Mouse (Mus musculus): ENCODE data around the gene Cryl1.
A peak's percentile ranks its signal among the peaks of the same experiment; 100 is the strongest.

Cryl1 gene

DNA sequence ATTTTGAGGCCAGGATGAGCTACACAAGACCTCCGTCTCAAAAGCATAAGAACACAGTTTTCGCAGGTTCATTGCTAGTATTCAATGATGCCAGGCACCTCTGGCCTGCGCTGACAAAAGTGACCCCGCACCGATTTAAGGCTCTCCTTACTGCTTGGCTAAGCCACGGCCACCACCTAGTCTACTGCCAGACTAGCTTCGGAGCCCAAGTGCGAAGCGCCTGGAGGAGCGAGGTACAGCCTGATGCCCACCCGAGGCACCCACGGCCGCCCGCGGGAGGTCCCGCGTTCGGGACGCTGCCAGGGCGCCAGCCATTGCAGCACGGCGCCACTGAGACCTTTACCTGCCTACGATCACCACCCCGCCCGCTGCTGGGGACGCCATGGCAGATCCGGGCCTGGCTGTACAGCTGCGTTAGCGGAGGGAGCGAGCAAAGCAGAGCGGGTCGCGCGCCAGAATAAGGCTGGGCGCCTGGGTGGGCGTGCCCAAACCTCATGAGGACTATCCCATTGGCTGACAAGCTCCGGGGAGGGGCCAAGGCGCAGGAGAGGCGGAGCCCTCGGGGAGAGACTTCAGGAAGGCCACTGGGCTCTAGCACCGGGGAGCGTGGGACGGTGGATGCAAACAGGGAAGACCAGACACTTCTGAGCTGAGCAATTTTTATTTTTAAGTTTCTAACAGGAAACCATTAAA lies at the start of gene Cryl1:
Gene Cryl1, minus strand, starts transcription at position 465 of the 693 bp plus-strand sequence.
- peak; percentile 95 for DNase-seq

DNA sequence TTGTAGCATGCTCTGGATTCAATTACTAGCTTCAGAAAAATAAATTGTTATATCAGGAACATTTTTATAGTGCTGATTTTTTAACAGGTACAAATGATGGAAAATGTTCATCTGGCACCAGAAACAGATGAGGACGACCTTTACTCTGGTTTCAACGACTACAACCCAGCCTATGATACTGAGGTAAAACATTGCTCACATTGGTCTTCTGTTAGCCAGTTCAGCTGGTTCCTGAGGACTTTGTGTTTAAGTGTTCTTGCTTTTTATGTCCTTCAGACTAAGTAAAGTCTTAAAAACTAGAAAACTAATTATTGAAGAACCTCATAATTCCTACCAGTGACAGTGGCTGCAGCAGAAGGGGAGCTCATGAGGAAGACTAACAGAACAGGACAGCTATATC lies 32.1 kb upstream of the Cryl1 start:
- no peak for DNase-seq

DNA sequence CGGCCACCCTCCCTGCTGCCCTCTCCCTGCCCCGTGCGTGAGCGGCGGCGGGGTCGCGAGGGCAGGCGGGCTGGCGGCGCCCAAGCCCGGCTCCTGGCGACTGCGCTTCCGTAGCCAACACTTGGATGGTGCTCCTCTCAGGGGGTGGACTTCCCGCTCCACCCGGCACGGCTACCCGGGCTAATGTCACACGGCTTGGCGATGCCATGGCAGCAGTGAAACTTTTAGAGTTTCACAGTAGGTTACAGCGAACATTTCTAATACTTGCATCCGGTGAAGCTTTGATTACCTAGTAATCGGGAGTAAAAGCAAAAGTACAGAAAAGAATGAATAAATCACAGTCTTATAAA lies 25.9 kb upstream of the Cryl1 start:
- DNase-seq, result no peak

DNA sequence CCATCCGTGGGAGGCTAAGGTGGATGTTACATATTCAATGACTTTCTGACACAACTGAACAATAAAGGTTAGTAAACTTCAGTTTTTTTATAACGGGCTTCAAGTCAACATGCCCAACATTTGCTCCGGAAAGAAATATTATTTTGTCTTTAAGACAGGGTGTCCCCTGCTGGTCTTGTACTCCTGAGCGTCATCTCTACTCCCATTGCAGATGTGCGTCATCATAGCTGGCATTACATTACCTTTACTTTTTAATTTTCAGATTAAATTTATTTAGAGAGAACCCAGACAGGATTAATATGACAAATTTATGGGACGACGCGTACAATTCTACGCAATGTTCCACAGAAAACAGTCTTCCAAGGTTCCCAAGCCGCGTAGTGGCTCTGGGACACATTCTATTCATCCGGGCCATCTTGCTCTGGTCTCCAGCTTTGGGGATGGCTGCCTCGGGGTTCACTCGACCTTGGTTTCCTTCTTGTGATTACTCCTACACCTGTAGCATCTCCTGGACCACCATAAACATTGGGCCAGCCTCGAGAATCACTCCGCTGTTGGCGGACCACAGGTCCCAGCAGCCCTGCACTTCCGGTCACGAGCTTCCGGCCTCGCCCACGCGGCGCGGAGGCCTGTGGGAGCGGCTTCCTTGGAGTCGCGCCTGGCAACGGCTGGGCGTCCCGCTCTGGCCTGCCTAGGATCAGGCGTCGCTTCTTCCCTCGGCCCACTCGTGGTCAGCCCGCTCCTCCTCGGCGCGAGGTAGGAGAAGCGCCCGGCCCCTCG lies 25.3 kb upstream of the Cryl1 start, which contains the start of gene Ift88:
Gene Ift88, plus strand, starts transcription at position 631 of the 780 bp plus-strand sequence.
- DNase-seq, result peak; percentile 93

DNA sequence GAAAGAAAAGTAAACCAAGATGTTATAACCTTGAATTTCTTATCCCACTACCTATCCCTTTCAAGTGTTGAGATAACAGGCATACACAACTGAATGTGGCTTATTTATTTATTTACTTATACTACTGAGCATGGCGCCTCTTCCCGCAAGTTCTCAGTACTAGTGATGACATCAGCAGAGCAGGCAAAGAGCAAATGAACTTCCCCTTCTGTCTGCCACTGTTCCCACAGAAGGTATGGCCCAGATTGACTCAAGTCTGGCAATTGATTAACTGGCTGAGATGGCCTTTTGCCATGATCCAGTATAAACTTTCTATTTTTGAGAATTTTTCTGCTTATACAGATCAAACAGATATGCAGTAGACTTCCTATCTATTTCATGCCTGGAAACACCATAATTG lies 18.9 kb upstream of the Cryl1 start:
- DNase-seq, result no peak

DNA sequence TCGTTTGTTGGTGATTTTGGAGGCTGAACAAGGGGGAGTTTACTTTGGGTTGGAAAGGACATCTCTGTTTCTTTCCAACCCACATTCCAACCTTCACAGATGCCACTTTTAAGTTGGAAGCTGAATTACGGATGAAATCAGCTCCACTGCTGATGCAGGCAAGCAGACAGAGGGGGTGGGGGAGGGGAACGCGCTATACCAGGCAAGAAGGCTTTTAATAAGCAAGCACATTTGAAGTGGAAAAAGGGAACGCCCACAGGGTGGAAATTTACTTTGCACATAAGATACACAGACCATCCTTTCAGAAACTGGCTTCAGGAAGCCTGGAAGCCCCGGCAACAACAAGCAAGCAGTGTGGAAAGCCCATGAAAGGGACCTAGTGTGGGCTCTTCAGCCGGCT lies 13.8 kb upstream of the Cryl1 start:
- DNase-seq, result no peak

DNA sequence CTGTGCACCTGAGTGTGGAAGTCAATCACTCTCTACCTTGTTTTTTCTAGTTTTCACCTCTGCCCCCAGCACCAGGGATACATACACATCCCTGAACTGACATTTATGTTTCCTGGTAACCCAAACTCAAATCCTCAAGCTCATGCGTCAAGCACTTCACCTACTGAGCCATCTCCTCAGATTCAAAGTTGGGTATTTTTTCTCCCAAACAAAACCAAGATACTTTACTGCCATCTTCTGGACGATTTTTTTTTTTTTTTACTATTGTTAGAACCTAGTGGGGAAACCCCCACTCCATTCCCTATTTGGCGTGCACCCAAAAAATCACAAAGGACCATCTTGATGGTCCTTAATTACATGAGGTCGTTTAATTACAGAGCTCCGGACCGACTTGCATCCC lies 10.8 kb upstream of the Cryl1 start:
- DNase-seq, result no peak

DNA sequence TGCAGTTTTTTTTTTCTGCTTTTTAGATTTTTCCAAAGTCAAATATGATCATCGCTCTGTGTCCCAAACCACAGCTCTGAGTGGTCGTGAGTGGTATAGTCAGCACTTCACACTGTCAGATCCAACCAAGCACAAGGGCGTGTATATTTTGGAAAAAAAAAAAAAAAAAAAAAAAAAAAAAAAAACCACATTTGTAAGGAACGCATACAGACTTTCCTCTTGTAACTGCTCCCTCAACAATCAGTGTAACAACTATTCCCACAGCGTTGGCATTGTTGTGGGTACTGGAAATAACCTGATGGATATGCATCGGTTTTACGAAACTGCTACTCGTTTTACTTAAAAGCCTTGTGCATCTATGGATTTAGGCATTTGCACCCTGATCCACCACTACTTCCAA lies 9.8 kb upstream of the Cryl1 start:
- DNase-seq, result no peak

DNA sequence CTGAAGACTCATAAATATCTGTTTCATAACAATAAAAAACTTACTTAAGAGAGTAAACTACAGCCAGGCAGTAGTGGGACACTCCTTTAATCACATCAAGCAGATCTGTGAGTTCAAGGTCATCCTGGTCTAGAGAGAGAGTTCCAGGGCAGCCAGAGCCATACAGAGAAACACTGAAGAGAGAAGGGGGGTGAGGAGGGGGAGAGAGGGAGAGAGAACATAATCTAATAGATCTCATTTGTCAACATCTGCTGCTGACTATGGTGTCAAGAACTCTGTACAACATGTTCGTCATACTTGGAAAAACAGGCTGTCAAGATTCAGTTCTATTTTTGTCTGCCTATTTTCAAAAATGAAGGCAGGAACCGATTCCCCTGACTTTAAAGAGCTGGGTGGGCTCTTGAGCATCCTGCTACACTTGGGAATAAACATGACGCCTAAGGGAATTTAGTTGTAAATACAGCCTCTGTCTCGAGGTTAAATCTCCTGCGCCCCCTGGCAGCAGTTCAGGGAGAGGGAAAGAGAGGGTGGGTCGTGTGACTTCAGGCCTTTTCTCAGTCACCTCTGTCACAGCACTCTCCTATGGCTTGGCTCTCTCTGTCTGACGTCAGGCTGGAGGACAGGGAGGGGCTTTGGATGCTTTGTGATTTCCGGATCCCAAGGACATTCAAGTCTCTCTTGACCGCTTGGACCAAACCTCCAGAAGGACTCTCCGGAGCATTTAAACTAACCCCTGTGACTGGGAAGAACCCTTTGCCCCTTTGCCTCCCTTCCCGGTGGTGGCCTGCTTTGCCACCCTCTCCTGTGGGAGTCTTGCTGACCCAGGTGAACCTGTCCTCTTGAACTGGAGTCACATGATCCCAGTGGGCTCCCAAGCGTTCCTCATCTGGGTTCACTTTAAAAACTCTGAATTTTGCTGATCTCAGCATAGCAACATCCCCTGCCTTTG lies 9.0 kb upstream of the Cryl1 start:
- no peak for DNase-seq

DNA sequence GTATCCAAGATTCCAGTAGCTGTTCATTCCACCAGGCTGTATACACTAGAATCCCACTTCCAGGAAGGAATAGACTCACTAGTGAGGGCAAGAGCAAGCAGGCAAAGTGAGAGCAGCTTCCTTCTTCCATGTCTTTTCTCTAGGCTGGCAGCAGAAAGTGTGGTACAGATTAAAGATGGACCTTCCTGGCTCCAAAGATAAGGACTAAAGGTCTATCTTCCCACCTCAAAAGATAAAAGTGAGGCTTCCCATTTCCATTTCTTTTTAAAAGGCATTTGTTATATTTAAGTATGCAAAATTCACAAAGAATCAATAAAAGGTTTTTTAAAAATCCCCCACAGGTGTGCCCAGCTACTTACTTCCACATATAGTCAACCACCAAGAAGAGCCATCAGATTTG lies 4.5 kb upstream of the Cryl1 start:
- DNase-seq, result no peak

DNA sequence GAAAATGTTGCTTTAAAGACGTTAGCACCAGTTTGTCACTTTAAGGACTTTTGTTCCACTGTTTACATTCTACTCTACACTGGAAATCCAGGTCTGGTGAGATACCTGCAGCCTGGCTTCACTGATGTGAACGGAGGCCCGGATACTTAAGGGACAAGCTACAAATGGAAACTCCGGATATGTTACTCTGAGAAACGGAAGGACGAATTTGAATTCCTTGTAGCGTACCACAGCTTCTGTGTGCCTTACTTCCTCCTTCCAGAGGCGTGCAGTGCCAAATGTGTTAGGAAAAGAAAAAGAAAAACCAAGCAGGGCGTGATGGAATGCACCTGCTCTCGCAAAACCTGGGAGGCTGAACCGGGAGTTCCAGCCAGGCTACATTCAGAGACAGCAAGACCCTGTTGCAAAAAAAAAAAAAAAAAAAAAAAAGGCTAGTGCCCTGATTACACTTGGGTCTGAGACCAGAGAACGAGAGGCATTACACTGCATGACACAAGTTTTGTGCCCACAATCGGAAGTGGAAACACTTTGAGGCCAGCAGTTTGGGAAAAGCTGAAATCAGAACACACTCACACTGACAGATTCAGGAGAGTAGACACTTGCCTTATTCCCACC lies 591 bp upstream of the Cryl1 start:
- peak; percentile 11 for DNase-seq

DNA sequence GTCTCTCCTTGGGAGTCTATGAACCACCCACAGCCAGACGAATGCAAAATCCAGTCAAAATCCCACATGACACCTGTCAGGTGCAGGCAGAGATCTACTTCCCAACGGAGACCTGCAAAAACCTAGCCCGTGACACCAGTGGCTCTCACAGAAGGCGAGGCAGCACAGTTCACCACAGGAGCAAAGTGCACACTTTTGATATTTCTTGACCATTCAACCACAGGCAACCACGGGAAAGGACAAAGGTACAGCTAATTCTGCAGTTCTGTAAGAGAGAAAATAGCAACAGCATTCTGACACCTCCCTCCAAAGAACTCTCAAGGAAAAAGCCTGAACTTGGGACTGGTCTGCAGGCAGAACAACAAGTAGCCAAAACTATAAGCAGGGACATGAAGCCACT lies 1.1 kb downstream of the Cryl1 start:
- DNase-seq, result no peak

DNA sequence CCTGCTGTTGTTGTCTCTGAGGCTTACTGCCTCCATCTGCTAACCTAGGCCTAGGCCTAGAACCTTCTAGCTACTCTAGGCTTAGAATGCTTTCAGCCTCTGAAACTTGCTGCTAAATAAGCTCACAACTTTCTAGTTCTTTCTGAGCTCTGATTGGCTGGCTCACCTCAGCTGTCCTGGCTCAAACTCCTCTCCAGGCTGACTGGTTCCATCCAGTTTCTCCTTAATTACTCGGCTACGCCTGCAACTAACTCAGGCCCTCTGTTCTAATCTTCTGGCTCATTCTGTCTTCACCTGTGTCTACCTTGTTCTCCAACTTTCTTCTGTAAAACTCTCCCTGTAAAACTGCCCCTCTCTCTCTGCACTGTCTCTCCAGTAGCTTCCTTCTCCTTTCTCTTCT lies 2.9 kb downstream of the Cryl1 start:
- no peak for DNase-seq

DNA sequence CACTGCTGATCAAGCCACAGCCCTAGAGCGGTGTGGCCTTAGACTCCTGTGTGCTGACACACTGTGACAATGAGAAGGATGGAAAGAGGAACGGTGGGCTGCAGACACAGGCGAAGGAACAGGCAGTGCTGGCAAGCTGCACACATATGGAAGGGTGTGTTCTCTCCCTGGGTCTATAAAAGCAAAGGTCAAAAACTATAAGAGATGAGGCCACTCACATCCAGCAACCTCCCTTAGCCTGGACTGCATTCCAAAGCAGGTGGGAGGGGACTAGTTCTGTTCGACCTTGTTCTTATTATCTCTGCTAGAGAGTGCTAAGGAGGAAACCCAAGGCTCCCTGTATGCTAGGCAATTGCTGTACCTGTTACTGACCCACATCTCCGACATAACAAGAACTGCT lies 6.1 kb downstream of the Cryl1 start:
- no peak for DNase-seq

DNA sequence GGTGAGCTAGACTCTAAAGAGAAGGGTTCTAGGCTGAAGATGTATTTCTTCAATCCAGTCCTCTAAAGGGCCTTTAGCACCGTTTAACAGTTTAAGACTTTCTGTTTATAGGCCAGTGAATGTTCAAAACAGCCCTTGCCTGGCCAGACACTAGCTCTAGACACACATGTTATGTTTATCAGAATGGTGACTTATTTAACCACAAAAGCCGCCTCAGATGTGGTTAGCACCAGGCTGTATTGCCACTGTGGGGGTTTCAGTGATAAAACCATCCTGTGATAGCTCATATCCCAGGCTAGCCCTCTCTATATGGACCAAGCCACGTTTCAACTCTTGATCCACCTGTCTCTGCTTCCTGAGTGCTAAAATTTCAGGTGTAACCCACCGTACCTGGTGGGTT lies 6.7 kb downstream of the Cryl1 start:
- DNase-seq, result no peak

DNA sequence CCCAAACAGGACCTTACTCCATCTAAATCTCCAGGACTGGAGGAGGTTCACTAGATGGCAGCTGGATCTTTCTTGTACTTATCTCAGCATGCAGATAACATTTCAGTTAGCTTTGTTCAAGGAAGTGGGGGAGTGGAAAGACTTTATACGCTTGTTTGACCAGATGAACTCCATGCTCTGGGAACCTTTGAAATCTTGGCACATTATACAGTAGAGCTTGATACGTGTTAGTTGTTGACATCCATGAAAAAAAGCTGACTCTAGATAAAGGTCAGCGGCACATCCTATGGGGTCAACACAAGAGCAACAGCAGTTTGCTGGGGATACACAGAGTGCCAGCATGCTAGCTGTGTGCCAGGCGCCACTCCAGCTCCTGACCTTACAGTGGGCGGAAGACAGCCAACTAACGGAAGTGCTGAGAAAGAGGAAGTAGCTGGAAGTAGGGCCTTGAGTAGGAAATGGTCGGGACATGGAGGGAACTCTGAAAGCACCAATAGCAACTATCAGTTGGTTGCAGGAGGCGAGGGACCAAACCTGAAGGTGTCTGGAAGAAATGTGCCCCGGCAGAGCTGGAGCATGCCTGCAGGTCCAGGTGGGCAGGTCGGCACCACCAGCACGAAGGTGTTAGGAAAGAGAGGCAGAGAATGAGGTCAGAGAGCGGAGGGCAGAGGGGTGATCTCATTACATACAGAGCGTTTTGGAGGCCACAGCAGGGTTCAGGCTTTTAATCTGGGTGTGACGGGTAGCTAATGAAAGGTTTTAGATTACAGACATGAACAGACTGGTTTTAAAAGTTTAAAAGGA lies 11.4 kb downstream of the Cryl1 start:
- no peak for DNase-seq

DNA sequence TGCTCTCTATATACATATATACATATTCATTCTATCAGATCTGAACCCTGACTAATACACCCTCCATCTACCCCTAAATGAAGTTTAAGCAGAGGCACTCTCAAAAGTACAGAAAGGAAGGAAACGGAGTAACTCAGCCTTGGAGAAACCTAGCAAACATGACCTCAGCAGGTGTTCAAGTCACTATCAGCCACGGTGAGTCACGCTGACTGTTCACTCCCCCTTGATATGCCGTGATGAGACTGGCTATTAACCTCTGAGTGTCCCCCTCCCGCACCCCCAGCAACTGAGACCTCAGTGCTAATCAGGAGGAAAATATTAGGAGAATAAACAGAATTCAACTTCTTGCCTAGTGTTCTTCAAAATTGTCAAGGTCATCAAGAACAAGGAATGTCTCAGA lies 12.7 kb downstream of the Cryl1 start:
- DNase-seq, result no peak

DNA sequence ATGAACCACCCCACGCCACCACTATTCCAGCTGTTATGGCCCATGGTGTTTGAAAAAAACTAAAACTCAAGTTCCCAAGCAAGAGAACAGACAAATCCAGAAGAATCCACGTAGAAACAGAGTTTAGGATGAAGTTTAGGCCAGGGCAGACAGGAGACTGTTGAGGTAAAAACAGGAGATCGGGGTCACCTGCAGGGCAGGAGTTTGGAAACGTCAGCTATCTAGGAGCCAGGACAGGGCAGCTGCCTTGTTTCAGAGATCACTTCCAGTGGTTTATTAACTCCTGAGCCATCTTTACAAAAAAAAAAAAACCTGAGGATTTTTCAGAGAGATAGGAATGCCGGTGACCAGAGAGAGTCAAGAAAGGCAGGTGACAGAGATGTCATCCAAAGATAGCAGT lies 20.8 kb downstream of the Cryl1 start:
- no peak for DNase-seq

DNA sequence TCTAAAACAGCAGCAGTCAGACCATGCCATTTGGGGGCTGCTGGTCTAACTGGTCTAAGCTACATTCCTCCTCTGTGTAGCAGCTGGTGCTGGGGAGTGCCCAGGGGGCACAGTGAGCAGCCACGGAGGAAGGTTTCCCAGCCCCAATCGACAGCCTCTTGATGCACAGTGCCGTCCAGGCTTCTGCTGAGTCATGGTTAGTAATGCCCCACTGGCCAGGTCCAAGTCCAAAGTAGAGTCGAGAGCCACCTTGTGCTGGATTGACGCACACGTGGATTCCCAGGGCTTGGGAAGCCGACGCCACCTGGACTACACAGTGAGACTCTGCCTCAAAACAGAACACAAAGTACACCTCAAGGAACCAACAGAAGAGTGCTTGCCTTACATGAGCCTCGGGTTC lies 21.4 kb downstream of the Cryl1 start:
- DNase-seq, result no peak

DNA sequence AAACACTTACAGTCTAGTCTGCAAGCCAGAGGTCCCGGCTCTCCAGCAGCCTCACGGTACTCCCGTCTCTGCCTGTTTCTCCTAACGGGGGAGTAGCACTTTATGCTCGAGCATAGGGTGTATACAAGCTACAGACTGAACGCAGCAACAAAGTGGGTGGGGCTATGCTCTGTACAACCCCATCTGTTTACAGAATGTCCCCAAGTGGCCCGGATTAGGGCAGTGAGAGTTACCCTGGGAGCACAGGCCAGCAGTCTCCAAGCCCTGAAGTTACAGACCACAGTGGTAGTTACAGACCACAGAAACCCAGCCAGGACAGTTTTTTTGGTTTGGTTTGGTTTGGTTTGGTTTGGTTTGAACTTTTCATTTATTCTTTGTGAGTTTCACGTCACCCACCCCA lies 22.3 kb downstream of the Cryl1 start:
- DNase-seq, result no peak

DNA sequence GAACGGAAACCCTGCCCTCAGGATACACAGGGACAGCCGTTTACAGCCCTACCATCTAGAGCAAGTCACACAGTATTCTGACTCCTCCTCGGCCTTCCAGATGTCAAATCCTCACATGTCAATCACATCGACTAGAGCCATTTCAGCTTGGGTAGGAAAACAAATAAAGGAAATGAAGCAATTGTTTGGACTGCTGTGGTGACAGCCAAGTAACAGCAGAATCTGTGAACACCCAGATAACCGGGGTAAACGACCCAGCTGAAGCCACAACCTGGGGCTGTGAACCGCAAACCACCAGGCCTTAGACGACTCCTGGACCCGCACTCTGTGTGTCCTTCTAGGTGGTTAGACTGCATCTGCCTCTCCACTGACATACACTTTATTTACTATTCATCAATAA lies 23.1 kb downstream of the Cryl1 start:
- no peak for DNase-seq
